Mouse (Mus musculus) heart, embryonic 16.5 days (tissue): ENCODE data around the gene Nudt9. TPM values are rescaled to one million over a fixed set of nuclear protein-coding genes. Genes with fewer than 3 reads are reported as not detected.
A peak's percentile ranks its signal among the peaks of the same experiment; 100 is the strongest.

ENCODE experiments used
- ATAC-seq: fragments of 200-750 bp; cut with Nextera tagmentation; replicated peaks from 2 replicates; pipeline ENCODE4 v1.8.0; 2017; ENCODE audit warnings: moderate number of reproducible peaks; ENCODE audit not compliant: insufficient read depth, low FRiP score; ENCODE audit errors: extremely low read depth
- H3K27ac ChIP-seq: fragments of 300-500 bp; sonication (generic); 2 replicates; pipeline ENCODE4 v1.5.1; 2014; ENCODE audit warnings: mild to moderate bottlenecking, low read length, control low read depth, moderate library complexity
- H3K27me3 ChIP-seq: fragments of 300-500 bp; sonication (generic); 2 replicates; pipeline ENCODE4 v1.6.1; 2014; ENCODE audit warnings: low read length, mixed read lengths; ENCODE audit not compliant: control insufficient read depth, insufficient read depth
- H3K36me3 ChIP-seq: fragments of 300-500 bp; sonication (generic); 2 replicates; pipeline ENCODE4 v1.6.1; 2014; ENCODE audit not compliant: control insufficient read depth, insufficient read depth
- H3K4me1 ChIP-seq: fragments of 300-500 bp; sonication (generic); 2 replicates; pipeline ENCODE4 v1.6.1; 2014; ENCODE audit warnings: low read length, mixed read lengths; ENCODE audit not compliant: control insufficient read depth, insufficient read depth
- H3K4me2 ChIP-seq: fragments of 300-500 bp; sonication (generic); 2 replicates; pipeline ENCODE4 v1.6.1; 2014; ENCODE audit warnings: low read depth, mild to moderate bottlenecking, control low read depth, low read length
- H3K4me3 ChIP-seq: fragments of 300-500 bp; sonication (generic); 2 replicates; pipeline ENCODE4 v1.5.1; 2014; ENCODE audit warnings: mild to moderate bottlenecking, control low read depth, low read length
- H3K9ac ChIP-seq: fragments of 300-500 bp; sonication (generic); 2 replicates; pipeline ENCODE4 v1.6.1; 2014; ENCODE audit warnings: low read length, control low read depth
- H3K9me3 ChIP-seq: fragments of 300-500 bp; sonication (generic); replicated peaks from 2 replicates; pipeline ENCODE4 v1.6.1; 2016; ENCODE audit warnings: low read length; ENCODE audit not compliant: control insufficient read depth
- WGBS: fragments of 180-500 bp; shearing (Covaris S2); extraction: QIAGEN DNeasy Blood & Tissue Kit; methylation state at CpG from one replicate; pipeline ENCODE4 v1.1.7; 2014; 5-methylcytosine and 5-hydroxymethylcytosine counted together
- polyA plus RNA-seq: library from polyadenylated mRNA; unstranded; fragments of >200 nt; fragmentation: Nextera tagmentation; extraction: Ambion mirVana; gene quantifications from 2 replicates; pipeline ENCODE4 v1.2.1, GENCODE M21; 2015

The Nudt9 gene
- polyA plus RNA-seq, 1 experiment from 2014 or later: 54.0 TPM

DNA sequence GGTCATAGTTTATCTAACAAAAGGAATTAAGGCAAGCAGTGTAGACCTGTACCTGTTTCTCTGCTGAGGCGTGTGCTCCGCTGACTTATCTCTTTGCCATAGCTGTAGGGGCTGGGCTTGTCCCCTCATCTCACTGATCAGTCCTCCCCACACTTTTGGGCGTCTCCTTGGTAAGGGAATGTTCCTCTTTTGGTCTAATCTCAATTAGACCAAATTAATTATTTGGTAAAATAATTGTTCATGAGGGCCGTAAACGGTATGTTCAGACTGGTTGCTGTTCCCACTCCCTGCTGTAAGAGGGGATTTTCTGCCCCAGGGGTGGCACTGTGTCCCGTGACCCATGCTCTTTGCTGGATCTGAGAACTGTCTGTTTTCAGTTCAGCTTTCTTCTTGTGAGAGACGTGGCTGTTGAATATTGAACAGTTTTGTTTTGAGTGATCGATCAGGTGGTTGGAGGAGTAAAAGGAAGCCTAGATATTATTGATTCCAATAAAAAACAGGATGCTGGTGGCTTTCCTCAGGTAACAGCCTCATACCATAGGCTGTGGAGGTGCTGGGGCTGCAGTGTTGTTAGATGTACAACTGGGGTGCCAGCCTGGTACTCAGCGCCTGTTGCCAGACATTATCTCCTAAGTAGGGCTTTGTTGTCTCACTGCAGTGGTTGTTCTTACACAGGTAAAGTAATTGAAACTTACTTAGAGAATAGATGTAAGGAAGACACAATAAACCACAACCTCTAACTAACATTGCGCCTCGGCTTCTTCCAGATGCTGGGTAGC is 16.9 kb downstream of the Nudt9 start:
- Histone ChIP-seq H3K36me3 (peaks cover 36% of the 10 kb centered on the region), H3K4me1 (no peaks in the 10 kb centered on the region), H3K4me3 (no peak overlapping the region), H3K4me2 (no peak overlapping the region), H3K27ac (no peak overlapping the region), H3K9me3 (no peaks in the 10 kb centered on the region), H3K27me3 (no peaks in the 10 kb centered on the region), H3K9ac (no peak overlapping the region)
- no peak for ATAC-seq
- WGBS: 91% methylated on average over 11 of the region's 11 CpGs

DNA sequence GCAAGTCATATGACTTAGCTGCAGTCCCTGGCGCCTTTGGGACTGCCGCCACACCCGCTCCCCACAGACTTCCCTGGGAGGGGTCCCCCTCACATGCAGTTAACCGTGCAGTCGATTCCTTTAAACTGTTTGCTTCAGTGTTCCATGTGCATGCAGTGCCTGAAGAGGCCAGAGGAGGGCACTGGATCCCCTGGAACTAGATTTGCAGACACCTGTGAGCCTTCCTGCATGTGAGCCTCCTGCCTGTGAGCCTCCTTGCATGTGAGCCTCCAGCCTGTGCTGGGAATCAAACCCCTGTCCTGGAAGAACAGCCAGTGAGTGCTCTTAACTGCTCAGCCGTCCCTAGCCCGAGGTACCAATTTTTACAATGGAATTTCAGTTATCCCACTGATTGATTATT is 22.6 kb downstream of the Nudt9 start:
- no peaks in the 10 kb centered on the region for H3K9me3 ChIP-seq
- H3K4me1 ChIP-seq: no peaks in the 10 kb centered on the region
- no peak overlapping the region for H3K4me3 ChIP-seq
- no peaks in the 10 kb centered on the region for H3K27me3 ChIP-seq
- WGBS: 85% methylated on average over 7 of the region's 7 CpGs
- H3K27ac ChIP-seq: no peak overlapping the region
- ATAC-seq: no peak
- peaks cover 5% of the 10 kb centered on the region for H3K36me3 ChIP-seq
- H3K4me2 ChIP-seq: no peak overlapping the region
- no peak overlapping the region for H3K9ac ChIP-seq

DNA sequence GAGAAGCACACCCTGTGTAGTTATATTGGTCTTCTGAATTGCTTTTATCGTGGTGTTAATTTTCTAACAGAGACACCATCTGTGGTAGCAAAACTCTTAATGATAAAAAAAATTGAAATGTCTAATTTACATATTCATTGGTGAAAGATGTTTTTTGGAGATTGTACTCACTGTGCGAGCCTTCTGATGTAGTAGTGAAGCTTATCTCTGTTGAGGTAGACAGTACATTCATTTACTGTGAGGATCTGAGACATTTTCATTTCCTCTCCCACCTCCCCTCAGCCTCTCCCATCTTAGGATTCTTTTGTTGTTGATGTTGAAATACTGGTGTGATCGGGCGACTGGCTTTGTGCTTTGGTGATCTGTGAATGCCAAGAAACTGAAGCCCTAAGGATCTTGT is 24.9 kb downstream of the Nudt9 start:
- 71% methylated on average over 4 of the region's 4 CpGs for WGBS
- Histone ChIP-seq H3K4me1 (no peaks in the 10 kb centered on the region), H3K9me3 (no peaks in the 10 kb centered on the region), H3K4me2 (no peak overlapping the region), H3K4me3 (no peak overlapping the region), H3K36me3 (no peaks in the 10 kb centered on the region), H3K27ac (no peak overlapping the region), H3K9ac (no peak overlapping the region), H3K27me3 (no peaks in the 10 kb centered on the region)
- no peak for ATAC-seq

DNA sequence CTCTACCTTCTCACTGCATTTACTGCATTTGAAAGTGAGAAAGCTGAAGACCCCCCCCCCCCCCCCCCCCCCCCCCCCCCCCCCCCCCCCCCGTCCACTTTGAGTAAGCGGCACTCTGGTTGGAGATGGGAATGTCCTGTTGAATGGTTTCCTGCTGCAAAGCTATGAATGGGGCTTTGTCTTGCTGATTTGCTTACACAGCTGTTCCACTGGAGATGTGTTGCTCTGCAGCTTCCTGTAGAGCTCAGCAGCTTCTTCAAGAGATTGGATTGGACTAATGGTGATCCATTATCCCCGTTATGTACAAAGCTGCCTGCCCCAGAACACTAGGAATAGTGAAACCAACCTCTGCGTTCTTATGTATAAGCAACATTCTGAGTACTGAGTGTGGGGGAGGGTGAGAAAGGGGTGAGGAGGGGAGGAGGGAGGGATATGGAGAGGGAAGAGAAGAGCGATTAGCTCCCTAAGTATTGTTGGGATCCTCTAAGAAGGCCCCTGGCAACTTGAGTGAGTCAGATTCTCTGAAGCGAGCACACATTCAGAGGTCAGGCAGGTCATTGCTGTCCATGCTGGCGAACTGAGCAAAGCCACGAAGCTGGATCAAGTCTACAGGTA is 26.3 kb downstream of the Nudt9 start:
- Histone ChIP-seq H3K9me3 (no peaks in the 10 kb centered on the region), H3K4me3 (no peak overlapping the region), H3K4me2 (peak overlapping the region; percentile 31; the same call in 1 of the 2 replicates), H3K4me1 (no peaks in the 10 kb centered on the region), H3K36me3 (no peaks in the 10 kb centered on the region), H3K27me3 (no peaks in the 10 kb centered on the region), H3K9ac (no peak overlapping the region), H3K27ac (peak overlapping the region; percentile 58)
- 32% methylated on average over 6 of the region's 8 CpGs for WGBS
- peak; percentile 92 for ATAC-seq

DNA sequence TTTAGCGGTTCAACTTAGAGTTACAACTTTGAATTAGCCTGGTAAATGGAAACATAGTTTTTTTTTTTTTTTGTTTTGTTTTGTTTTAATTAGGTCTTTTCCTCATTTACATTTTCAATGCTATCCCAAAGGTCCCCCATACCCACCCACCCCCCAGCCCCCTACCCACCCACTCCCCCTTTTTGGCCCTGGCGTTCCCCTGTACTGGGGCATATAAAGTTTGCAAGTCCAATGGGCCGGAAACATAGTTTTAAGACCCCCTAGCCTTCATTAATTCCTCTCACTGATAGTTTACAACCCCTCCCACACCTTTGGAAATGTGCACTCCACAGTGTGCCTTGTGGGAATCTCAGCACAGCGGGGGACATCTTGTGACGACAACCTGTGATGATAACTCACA is 27.5 kb downstream of the Nudt9 start:
- no peak overlapping the region for H3K27ac ChIP-seq
- no peak overlapping the region for H3K4me3 ChIP-seq
- ATAC-seq: peak; percentile 86
- no peaks in the 10 kb centered on the region for H3K9me3 ChIP-seq
- no peaks in the 10 kb centered on the region for H3K36me3 ChIP-seq
- H3K9ac ChIP-seq: no peak overlapping the region
- H3K27me3 ChIP-seq: no peaks in the 10 kb centered on the region
- WGBS: 76% methylated on average over 5 of the region's 5 CpGs
- H3K4me2 ChIP-seq: no peak overlapping the region
- no peaks in the 10 kb centered on the region for H3K4me1 ChIP-seq

DNA sequence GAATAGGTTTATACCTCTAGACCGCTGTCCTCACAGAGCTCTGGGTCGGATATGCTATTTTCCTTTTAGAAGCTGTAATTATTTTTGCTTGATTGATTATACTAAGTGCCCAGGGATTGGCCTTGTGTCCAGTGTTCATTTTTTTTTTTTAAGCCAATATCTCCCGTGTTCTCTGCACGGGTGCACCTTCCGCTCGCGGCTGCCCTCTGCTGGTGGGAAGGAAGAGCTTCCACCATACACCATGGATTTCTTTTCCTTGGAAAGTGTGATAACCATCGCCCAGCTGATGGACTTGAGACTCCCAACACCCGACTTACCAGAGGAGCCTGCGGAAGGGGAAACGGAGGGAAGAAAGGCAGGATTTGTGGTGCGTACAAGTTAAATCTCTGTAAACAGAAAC is 28.3 kb downstream of the Nudt9 start:
- no peak for ATAC-seq
- Histone ChIP-seq H3K9ac (no peak overlapping the region), H3K4me3 (no peak overlapping the region), H3K9me3 (no peaks in the 10 kb centered on the region), H3K36me3 (no peaks in the 10 kb centered on the region), H3K27ac (no peak overlapping the region), H3K27me3 (no peaks in the 10 kb centered on the region), H3K4me1 (no peaks in the 10 kb centered on the region), H3K4me2 (peak overlapping the region; percentile 48)
- WGBS: 21% methylated on average over 12 of the region's 12 CpGs

DNA sequence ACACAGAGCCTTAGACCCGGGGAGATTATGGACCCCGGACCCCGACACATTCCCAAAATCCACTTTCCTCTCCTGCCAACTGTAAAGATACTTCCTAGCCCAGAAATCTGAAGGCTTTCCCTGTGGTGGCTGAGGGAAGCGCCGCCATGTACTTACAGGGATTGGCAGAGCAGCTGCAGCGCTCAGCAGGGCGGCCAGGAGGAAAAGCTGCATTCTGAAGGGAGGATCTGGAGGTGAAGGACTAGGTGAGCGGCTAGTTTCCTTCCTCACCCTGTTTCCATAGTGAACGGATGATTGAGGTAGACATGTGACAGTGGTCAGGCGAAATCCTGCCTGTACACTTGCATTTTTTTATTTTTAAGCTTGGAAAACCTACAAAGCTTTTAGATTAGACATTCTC is 30.3 kb downstream of the Nudt9 start:
- H3K4me3 ChIP-seq: no peak overlapping the region
- H3K4me2 ChIP-seq: no peak overlapping the region
- H3K4me1 ChIP-seq: no peaks in the 10 kb centered on the region
- no peaks in the 10 kb centered on the region for H3K9me3 ChIP-seq
- H3K27ac ChIP-seq: no peak overlapping the region
- no peak overlapping the region for H3K9ac ChIP-seq
- WGBS: 19% methylated on average over 10 of the region's 10 CpGs
- H3K27me3 ChIP-seq: no peaks in the 10 kb centered on the region
- ATAC-seq: no peak
- no peaks in the 10 kb centered on the region for H3K36me3 ChIP-seq

DNA sequence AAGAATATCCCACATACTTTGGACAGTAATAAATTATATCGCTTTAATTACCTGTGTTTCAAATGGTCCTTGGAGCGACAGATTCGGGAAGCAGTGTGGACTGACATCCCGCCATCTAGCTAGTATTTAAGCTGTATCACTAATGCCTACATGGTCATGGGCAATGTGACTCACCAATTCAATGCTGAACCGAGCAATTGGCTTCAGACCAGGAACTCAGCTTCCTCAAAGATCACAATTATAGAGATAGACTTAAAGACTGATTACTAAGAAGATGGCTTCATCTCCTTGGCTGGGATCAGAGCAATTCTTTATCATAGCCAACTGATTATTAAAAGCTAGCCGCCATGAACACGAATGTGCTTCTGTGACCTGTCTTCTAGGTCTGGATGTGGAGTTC is 31.4 kb downstream of the Nudt9 start, which contains the start of gene Gm17660:
Gene Gm17660, minus strand, starts transcription at position 101 of the 400 bp plus-strand sequence.
- ATAC-seq: no peak
- H3K4me2 ChIP-seq: no peak within 1 kb of the TSS
- WGBS: 87% methylated on average over 7 of the region's 7 CpGs

DNA sequence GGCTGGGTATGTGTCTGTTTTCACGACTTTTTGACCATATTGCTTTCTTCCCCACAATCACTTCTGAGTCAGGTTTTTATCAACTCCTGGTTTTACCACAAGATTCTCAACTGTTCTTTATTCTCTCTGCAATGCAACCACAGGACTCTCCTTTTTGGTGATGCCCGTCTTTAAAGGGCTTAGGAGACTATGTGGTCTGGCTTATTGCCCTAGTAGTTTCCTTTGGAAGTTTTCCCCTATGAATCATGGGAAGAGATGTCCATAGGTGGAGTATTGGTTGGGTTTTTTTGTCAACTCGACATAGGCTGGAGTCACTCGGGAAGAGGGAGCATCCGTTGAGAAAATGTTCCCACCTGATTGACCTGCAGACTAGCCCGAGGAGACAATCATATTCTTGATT is 34.6 kb downstream of the Nudt9 start:
- WGBS: 84% methylated on average over 6 of the region's 6 CpGs
- no peaks in the 10 kb centered on the region for H3K4me1 ChIP-seq
- H3K4me3 ChIP-seq: no peak overlapping the region
- H3K36me3 ChIP-seq: 0 out of 2 replicates have a peak, but pooled peaks cover 3% of the 10 kb centered on the region
- H3K4me2 ChIP-seq: no peak overlapping the region
- no peaks in the 10 kb centered on the region for H3K9me3 ChIP-seq
- H3K27ac ChIP-seq: no peak overlapping the region
- no peaks in the 10 kb centered on the region for H3K27me3 ChIP-seq
- no peak overlapping the region for H3K9ac ChIP-seq
- ATAC-seq: no peak

More for the DNA sequence above, 31.4 kb downstream of the Nudt9 start, which contains the start of gene Gm17660:
- H3K4me1 ChIP-seq: no peaks in the 10 kb centered on the region
- no peaks in the 10 kb centered on the region for H3K36me3 ChIP-seq
- H3K27ac ChIP-seq: no peak within 1 kb of the TSS
- H3K9ac ChIP-seq: no peak within 1 kb of the TSS
- H3K9me3 ChIP-seq: no peaks in the 10 kb centered on the region
- no peaks in the 10 kb centered on the region for H3K27me3 ChIP-seq
- no peak within 1 kb of the TSS for H3K4me3 ChIP-seq
